Mouse (Mus musculus): Measurements from ENCODE around the gene Fam172a.

Gene Fam172a

GRCm38 (mm10) chr13:78104851-78105250 lies 403.0 kb downstream of the Fam172a start:
- DNase-seq = no peak

GRCm38 (mm10) chr13:78110648-78111047 lies 408.8 kb downstream of the Fam172a start:
- DNase-seq = no peak

DNA sequence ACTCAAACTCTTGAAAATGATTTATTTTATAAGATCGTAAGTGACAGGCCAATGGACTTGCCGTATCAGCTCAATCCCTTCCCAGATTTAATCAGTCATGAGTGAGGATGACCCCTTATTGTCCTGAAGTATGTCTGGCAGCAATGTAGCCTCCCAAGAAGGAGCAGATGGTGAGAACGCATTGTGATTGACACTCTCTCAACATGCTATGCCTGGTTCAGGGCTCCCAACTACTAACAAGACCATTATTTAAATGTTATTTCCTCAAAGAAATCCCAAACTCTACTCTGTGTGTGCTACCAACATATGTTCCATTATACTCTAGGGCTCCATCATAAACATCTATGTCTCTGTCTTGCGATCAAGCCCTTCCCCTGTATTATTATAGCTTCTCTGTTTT lies 412.1 kb downstream of the Fam172a start:
- peak; percentile 28 for DNase-seq

DNA sequence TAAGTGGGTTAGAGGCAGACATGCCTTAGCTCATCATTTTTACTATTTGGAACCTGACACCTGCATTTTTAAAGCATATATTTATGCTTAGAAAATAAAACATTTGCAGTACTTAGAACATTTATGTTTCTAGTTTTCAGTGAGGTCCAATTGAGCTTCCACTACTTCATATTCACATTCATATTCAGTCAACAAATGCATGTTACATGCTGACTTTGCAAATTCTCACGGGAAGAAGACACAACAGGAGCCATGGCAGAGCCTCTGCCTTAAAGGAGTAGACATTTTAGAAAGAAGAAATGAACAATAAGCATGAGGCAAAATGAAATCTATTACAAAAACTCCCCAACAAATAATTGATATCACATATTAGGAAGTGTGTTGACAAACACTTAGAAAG lies 416.9 kb downstream of the Fam172a start:
- no peak for DNase-seq

DNA sequence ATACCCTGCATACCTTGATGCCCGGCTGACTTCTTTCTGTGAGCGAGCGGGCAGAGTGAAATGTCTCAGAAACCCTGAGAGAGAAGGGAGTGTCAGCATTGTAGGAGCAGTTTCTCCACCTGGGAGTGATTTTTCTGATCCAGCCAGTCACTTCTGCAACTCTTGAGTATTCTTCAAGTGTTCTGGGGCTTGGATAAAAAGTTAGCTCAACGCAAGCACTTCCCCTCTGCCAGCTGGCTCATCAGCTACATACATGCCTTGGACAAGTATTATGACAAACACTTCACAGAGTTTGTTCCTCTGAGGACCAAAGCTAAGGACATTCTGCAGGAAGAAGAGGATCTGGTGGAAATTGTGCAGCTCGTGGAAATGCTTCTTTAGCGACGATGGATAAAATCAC lies 420.2 kb downstream of the Fam172a start:
- no peak for DNase-seq

DNA sequence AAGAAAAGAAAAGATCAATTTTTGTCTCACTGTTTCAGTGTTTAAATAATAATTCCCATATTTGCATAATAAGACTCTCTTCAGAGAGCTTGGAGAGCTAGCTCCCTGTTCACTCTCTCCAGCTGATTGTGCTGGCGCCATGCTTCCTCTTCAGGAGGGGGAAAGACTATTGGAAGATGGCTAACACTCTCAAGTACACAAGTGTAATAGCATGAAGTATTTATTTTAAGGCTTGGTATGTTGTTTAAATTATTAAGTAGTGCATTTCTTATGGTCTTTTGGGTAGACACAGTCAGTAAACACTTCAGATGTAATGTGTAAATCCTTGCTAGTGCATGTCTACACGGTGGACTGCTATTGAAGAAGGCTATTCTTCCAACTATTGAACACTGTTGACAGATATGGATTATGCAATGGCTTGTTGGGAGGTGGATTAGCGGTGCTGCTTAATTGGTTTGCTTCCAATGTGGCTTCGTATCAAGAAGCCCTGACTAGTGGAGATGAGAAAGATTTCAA lies 422.1 kb downstream of the Fam172a start:
- no peak for DNase-seq

DNA sequence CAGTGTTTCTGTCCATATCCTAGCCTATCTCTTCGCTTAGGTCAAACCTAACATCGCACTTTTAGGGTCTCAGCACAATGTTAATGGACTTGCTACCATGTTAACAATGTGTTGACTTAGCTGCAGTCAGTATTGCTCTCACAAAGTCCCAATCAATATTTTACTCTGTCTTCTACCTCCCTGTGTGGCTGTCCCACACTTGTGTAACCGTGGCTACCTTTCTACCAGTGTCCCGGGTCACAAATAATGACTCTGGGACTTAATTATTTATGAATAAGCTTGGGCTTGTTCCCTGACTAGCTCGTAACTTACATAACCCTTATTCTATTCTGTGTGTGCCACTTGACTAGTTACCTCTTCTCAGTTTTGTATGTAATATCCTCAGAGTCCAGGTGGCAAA lies 455.6 kb downstream of the Fam172a start:
- no peak for DNase-seq

DNA sequence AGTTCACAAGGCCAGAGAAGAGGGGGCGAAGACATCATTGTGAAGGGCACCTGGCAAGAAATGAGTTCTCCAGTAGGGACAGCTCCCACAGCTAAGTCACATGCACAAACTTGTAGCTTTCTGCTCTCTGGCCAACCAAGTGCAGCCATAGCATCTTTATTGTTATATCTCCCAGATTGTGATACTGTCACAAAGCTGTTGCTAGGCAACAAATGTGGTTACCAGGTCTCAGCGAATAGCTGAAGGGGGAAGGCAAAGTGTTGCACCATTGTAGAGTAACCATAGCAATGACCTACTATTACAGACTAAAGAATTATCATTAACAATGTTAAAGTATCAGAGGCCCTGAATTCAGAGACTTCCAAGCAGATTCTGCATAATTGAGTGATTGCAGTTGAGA lies 460.3 kb downstream of the Fam172a start:
- peak; percentile 94 for DNase-seq

GRCm38 (mm10) chr13:78163087-78163958 lies 461.5 kb downstream of the Fam172a start:
- DNase-seq = peak; percentile 94

GRCm38 (mm10) chr13:78164941-78165340 lies 463.1 kb downstream of the Fam172a start:
- DNase-seq = no peak

DNA sequence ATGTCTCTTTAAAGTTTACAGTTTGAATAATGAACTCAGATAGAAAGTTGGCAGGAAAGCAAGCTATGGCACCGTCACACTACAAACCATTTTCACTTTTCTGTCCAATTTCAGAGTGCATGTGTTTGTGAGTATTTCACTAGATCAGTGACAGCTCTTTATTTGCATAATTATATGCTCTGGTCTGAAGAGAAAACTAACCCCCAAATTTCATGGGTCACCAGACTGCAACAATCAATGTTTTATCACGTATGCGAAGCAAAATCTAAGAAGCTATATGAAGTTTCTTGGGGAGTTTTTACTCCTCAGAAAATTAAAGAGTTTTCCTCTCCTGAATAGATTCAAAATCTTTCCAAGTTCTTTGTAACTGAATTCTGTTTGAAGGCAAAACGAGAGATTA lies 466.3 kb downstream of the Fam172a start:
- DNase-seq = no peak

DNA sequence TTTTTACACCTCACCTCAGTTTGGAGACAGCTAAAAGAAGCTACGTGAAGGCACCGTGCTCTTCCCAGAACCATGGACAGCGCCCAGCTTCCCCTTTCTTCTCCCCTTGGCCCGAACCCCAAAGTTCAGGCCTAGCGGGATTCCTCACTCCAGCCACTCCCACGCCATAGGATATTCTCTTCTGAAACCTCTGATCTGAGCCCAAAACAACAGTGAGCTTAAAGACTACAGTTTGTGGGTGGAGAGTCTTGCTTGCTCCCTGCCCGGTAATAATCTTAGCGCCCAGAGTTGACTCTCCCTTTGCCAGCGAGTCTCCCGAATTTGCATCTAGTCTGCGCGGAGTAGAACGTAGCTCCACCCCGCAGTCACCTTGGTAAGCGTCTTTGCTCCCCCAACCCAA lies 469.5 kb downstream of the Fam172a start:
- DNase-seq = peak; percentile 67

DNA sequence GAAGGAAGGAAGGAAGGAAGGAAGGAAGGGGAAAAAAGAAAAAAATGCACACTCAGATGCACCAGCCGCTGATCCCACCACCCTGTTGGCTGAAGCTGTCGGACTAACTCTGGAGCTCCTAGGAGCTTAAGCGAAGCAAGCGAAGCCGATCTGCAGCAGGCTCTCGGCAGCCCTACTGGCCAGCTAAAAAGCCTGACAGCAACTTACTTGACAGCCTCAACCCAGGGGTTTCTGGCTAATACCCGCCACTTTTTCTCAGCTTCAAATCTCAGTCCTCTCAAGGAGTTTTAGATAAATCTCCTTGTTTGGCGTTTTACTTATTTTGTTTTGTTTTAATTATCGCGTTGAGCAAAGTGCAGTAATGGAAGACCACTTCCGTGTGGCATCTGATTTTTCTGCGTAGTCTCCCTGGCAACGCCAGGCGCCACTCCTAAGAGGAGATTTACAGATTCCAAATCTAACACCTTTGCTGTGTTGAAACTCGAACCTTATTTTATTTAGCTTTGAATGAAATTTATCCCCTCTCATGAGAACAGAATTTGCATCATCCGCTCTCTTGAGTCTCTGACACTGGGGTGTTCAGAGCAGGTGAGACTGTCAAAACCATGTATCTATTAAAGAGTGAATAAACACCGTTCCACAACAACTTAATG lies 470.3 kb downstream of the Fam172a start:
- peak; percentile 64 for DNase-seq

- DNase-seq = peak; percentile 42
These were observed 471.0 kb downstream of the Fam172a start for GRCm38 (mm10) chr13:78172861-78173260.

DNA sequence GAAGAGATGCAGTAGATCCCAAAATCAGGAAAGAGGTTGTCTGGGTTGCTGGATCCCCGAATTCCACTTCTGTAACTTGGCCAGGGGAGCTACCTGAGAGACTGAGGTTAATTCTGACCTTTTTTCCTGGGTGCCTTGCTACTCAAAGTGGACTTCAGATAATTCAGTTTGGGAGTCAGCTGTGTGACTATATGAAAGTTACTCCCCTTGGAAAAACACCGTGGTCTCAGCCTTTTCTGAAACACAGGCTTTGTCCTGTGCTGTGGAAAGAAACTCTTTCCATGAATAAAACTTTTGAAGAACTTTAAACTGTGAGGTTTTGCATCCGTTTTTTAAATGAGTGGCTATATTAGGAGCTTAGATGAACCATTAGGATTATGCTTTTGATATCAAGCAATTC lies 472.4 kb downstream of the Fam172a start:
- no peak for DNase-seq

GRCm38 (mm10) chr13:78174891-78175290 lies 473.1 kb downstream of the Fam172a start:
- DNase-seq = no peak

DNA sequence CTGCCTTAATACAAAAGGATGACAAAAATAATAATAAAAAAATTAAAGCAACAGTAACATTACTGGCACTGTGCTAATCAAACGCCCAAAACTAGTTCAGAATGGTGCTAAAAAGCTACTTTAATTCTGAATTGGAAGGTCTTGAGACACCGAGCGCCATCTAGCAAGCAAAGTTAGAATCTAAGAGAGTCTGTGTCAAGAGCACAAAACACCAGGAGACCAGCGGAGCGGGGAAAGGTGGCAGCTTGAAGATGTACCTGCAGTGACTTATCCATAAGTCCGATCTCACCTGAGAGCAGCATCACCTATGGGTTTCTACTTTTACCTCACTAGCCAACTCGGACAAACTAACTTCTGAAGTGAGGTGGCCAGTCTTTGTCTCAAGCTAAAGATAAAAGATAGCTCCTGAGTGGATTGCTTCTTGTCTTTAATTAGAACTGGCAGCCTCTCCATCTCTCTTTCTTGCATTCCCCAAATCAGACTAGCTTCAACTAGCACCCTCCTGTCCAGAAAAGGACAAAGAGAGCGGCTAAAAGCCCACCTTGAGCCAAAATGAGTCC lies 474.1 kb downstream of the Fam172a start:
- peak; percentile 61 for DNase-seq

GRCm38 (mm10) chr13:78177381-78177950 lies 475.6 kb downstream of the Fam172a start:
- DNase-seq = no peak

DNA sequence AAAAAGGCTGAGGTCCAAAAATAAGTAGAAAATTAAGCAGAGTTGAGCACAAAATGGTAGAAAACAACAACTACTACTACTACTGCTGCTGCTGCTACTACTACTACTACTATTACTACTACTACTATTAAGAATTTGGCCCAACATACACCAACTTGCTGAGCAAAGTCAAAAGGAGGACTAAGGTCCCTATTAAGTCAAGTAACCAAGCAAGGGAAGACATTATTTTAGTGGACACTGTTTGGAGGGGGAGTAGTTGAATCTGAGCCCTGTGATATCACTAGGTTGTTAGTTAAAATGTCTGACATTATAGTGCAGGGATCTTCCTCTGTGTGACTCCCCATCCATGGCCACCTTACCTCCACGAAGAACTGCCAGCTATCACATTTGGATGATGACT lies 476.2 kb downstream of the Fam172a start:
- DNase-seq = no peak

- DNase-seq = no peak
These were observed 476.9 kb downstream of the Fam172a start for GRCm38 (mm10) chr13:78178771-78179170.

DNA sequence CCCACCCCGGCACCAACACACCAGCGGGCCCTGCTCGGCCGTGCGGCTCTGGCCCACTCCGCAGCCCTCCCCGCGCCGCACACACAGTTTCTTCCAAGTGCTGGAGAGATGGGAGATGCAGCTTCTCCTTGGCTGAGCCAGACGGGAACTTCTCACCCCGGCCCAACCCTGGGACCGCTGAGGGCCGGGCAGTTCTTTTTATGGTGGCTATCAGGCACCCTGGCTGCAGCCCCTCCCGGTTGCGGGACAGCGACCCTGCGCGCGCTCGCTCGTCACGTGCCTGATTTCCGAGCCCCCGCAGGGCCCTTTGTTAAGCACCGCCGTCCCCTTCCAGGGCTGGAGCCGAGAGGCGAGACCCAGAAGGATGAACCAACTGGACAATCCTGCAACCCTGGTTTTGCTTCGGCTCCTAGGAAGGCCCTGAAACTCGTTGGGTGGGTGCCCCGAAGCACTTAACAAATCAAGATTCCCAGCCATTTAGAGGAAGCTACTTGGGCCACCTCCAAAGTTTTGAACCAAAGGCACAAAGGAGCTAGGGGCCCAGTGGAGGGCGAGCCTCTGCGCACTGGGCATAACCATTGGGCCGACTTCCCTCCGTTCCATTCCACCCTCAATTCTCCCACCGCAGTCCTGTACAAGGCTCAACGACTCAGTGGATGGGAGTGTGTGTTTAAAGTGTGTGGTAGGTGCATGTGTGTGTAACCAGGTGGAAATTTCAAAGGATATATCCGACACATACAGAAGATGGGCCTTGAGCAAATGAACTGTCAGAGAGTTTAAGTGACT lies 477.7 kb downstream of the Fam172a start:
- peak; percentile 67 for DNase-seq

DNA sequence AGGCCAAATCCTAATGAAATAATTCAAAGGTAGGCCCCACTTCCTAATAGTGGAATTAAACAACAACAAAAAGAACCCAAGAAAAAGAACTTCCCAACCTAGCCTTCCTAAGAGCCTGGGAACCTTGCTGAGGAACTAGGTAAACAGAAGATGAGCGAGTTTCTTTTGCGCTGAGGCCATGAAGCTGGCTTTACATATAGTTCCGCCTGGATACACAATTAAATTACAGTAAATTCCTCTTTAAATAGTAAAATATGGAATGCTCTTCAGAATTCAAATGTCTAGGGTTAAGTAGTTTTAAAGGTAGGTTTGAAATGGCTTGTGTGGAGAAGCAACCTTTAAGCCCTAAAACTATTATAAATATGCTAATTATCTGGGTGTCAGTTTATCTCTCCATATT lies 478.4 kb downstream of the Fam172a start:
- DNase-seq = no peak

All from retina, postnatal 1 day (tissue).